Mouse (Mus musculus) cerebellum, adult (tissue): ENCODE measurements at regions not wholly inside any gene's neighbourhood (a gene's known extent, or its start where the extent isn't known, plus 50 kb on each side); places are given as distances from the start of the nearest gene placed in this dataset.
A peak's percentile ranks its signal among the peaks of the same experiment; 100 is the strongest.

Source experiments
- ATAC-seq: cut with Nextera tagmentation; 2 replicates; pipeline ENCODE4 v1.9.2; 2017; ENCODE audit warnings: mild to moderate bottlenecking, moderate library complexity, mixed read lengths; ENCODE audit not compliant: insufficient number of reproducible peaks, low FRiP score, low TSS enrichment

GRCm38 (mm10) chr11:23996250-23996649, 78.6 kb downstream of the A830031A19Rik start:
- no peak for ATAC-seq

DNA sequence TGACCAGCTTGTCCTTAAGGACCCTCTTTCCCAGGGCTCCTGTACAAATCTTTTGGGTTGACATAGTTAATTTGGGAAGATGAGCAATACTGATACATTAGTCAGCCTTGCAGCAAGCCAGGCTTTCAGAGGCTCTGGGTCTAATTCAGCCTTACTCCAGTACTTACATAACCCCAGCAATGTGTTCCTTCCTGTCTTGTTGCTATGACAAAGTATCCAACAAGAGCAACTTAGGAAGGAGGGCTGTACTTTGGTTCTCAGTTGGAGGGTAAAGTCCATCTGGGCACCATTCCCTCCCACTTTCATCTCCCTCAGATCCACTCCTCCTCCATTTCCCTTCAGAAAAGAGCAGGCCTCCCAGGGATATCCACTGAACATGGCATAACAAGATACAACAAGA, 80.7 kb downstream of the A830031A19Rik start:
- no peak for ATAC-seq

GRCm38 (mm10) chr11:23987532-23988450, 87.1 kb downstream of the A830031A19Rik start:
- ATAC-seq: no peak

- ATAC-seq: no peak
Observed at GRCm38 (mm10) chr11:23985231-23985630, 89.6 kb downstream of the A830031A19Rik start.

DNA sequence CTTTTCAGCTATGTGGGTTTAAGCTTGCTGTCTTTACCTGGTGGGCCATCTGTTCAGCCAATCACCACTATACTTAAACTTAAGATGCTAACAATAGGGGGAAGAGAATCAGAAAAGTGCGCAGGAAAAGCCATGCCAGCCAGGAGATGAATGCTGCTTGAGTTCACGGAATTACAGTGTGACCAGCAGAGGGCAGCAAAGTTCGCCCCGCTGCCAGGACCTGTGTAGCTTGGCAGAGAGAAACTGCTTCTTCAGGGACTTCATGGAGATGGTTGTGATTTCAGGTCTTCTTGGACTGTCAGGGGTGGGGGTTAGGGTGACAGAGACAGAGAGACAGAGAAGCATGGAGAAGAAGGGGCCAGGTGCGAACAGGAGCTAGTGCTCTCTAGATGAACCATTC, 84.3 kb upstream of the Papolg start:
- ATAC-seq: peak; percentile 79; the same call in 1 of the 2 replicates

DNA sequence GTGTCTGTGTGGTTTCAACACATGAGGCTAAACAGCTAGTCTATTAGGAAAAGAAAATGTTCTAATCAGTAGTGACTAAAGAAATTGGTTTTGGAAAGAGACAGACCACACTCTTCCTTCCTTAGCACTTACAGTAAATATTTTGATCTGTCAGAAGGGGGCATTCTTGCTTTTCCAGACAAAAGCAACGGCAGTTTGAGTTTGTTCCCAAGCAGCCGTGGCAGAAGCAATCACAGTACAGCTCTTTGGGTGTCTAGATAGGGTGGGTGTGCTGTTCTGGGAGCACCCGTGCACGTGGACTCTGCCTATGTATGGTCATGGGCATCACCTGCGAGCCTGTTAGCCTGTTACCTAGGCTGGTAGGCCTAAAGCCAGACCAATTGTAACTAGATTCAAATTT, 83.2 kb upstream of the Papolg start:
- no peak for ATAC-seq

DNA sequence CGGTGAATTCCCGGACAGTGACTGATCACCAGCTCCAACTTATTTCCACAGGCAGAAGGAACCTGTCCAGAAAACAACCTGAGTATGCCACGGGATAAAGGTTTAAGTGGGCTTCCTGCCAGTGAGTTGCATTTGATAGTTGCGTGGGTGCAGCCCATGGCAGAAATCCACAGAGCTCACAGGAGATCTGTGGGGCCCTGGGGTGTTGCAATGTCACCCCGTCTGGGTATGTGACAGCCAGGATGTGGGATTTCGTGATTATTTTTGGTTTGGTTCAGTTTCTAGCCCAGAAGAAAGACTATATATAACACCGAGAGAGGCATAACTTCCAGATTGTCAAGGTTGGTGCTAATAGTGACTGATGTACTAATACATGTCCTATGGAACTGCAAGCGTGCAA, 82.0 kb upstream of the Papolg start:
- ATAC-seq: no peak

DNA sequence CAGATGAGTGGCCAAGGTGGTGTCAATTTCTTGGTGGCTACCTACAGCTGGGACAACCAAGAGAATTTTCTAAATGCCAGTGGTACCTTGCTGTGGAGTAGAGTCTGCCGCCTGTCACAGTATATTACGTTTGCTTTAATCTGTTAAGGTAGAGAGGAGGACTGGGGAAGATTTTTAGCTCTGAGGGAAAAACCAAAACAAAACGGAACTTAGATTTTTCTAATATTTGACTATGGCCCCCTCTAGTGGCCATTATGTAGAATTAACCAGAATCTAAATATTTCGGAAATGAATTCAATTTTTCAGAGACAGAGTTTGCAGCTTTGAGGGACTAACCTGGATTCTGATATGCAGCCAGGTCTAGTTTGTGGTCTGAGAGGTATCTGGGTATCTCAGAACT, 59.3 kb upstream of the Papolg start:
- ATAC-seq: peak; percentile 40; the same call in 1 of the 2 replicates

DNA sequence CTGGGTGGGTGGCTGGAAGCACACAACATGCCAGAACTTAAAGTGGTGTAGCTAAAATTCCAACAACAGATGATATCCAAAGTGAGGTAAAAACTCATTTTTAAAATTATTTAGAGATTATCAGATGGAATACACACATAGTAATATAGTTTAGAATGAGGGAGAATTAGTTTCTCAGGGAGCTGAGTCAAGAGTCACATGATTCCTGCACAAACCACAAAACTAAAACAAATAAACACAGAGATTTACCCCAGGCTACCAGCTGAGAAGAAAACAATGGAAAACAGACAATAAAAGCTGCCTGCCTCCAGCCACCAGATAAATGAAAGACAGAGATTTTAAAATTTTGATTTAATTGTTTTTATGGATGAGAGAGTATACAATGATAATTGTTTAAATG, 50.9 kb upstream of the Papolg start:
- no peak for ATAC-seq
